Mouse (Mus musculus): ENCODE measurements around the gene Rps11.

DNA sequence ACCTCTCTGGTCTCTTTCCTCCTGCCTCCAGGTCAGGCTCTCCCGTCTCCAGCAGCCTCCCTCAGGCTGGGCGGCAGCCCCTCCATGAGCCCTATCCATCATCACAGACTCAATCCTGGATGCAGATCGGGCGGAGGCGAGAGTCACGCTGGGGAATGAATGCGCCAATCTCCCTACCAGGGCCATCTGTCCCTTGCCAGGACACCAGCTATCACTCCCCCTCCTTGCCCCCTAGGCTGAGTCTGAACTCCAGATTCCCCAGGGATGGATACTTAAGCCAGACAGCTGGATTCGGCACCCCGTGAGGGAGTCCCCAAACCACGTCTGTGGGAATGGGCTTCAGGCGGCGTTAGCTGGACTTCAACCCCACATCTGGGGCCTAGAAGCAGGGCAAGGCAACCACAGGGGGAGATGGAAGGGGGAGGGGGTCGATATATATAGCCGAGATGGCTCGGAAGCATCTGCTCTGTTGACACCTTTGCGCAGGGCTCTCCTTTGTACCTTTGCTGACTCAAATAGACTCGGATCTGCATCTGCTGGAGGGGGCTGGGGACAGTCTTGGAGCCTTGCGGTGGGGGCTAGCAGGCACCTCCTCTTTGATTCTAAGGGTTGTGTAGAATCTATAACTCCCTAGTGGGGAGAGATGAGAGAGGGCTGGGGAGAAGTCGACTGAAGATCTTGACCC lies 43.7 kb upstream of the Rps11 start:
- TF ChIP-seq CTCF (IDR thresholded peaks at IDR 0.05; ENCODE audit: low read depth, low read length) (no peak), POLR2A (IDR thresholded peaks at IDR 0.05; ENCODE audit: borderline replicate concordance, low read depth, low read length) (no peak)

Measured in bone marrow macrophage, adult 2 months (primary cell).